Mouse (Mus musculus): ENCODE measurements around the gene Adgrb3. TPM values are rescaled to one million over a fixed set of nuclear protein-coding genes. Genes with fewer than 3 reads are reported as not detected.

Adgrb3 gene
- polyA plus RNA-seq, 1 experiment from 2014 or later, result 1.5 TPM

GRCm38 (mm10) chr1:25824626-25825025, 4.9 kb downstream of the Adgrb3 start:
- no peak for ATAC-seq (ENCODE audit: low FRiP score, low read depth)
- no peak overlapping the region for H3K9ac ChIP-seq
- H3K4me3 ChIP-seq, result no peak overlapping the region
- no peak overlapping the region for H3K27ac ChIP-seq
- H3K27me3 ChIP-seq, result peaks cover 28% of the 10 kb centered on the region
- 32% methylated on average over 4 of the region's 4 CpGs for WGBS
- H3K36me3 ChIP-seq, result no peaks in the 10 kb centered on the region
- H3K4me1 ChIP-seq, result peaks cover 7% of the 10 kb centered on the region
- H3K9me3 ChIP-seq, result no peaks in the 10 kb centered on the region
- no peak overlapping the region for H3K4me2 ChIP-seq (replicated peaks)

- H3K4me2 ChIP-seq (replicated peaks), result no peak overlapping the region
- WGBS, result 72% methylated on average over 10 of the region's 10 CpGs
- peaks cover 21% of the 10 kb centered on the region for H3K27me3 ChIP-seq
- H3K27ac ChIP-seq, result no peak overlapping the region
- ATAC-seq (ENCODE audit: low FRiP score, low read depth), result no peak
- peaks cover 7% of the 10 kb centered on the region; the same call in 1 of the 2 replicates for H3K4me1 ChIP-seq
- H3K4me3 ChIP-seq, result no peak overlapping the region
- H3K9ac ChIP-seq, result no peak overlapping the region
- no peaks in the 10 kb centered on the region for H3K9me3 ChIP-seq
- no peaks in the 10 kb centered on the region for H3K36me3 ChIP-seq
Measured at GRCm38 (mm10) chr1:25823961-25824360, 5.5 kb downstream of the Adgrb3 start.

DNA sequence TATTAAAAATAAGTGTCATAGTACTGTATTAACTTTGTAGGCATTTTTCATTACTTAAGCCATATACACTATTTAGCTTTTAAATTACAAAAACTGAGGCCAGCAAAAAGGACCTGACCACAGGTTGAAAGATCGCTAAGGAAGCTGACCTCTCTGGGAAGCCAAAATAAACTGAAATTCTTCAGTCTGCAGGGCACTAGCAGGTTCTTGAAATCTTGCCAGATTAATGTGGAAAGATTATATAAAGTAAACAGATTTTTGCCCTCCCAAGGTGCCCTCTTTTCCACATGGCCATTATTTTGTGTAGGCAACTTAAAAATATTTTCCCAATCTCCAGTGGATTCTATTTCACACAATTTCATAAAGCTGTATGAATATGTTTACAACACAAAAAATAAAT, 14.0 kb downstream of the Adgrb3 start:
- Histone ChIP-seq H3K4me2 (replicated peaks) (no peak overlapping the region), H3K27ac (no peak overlapping the region), H3K36me3 (no peaks in the 10 kb centered on the region), H3K9ac (no peak overlapping the region), H3K4me1 (no peaks in the 10 kb centered on the region), H3K9me3 (no peaks in the 10 kb centered on the region), H3K4me3 (no peak overlapping the region), H3K27me3 (no peaks in the 10 kb centered on the region)
- 55% methylated on average over 1 of the region's 1 CpGs for WGBS
- ATAC-seq (ENCODE audit: low FRiP score, low read depth), result no peak

DNA sequence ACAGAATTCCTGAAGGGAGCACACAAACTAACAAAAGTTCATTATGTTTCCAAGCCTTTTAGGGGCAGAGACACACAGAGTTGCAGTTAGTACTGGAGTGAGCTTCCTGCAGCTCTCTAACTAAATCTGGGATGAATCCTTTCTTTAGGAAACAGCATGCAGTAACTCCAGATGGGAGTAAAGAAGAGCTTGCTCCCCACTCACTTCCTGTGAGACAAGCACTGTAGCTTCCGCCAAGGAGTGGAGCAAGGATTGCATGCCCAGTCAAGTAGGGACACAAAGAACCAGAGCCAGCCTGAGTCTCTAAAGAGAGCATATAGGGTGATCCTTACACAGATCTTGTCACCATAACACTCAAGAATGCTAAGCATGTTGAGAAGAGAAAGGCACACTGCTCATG, 50.7 kb downstream of the Adgrb3 start:
- ATAC-seq (ENCODE audit: low FRiP score, low read depth), result no peak
- Histone ChIP-seq H3K4me3 (no peak overlapping the region), H3K9ac (no peak overlapping the region), H3K4me2 (replicated peaks) (no peak overlapping the region), H3K9me3 (no peaks in the 10 kb centered on the region), H3K36me3 (no peaks in the 10 kb centered on the region), H3K27ac (no peak overlapping the region), H3K4me1 (no peaks in the 10 kb centered on the region), H3K27me3 (no peaks in the 10 kb centered on the region)
- WGBS, result 82% methylated on average over 1 of the region's 1 CpGs

DNA sequence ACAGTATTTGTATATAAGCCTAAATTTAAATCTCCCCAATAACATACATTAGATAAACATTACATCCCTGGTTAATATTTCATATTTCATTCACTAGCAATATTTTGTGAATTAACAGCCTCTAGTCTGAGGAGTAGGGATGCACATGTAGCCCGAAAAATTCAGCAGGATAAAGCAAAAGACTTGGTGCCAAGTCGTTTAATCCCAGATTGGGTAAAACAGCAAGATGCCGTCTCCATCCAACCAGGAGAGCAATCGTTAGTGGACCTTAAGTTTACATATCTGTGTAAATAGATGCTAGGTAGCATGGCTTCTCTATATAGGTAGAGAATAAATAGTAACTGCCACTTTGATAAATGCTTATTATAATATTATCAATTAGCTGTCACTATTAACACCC, 52.0 kb downstream of the Adgrb3 start:
- ATAC-seq (ENCODE audit: low FRiP score, low read depth), result no peak
- no peak overlapping the region for H3K4me2 ChIP-seq (replicated peaks)
- no peak overlapping the region for H3K9ac ChIP-seq
- H3K36me3 ChIP-seq, result no peaks in the 10 kb centered on the region
- no peak overlapping the region for H3K27ac ChIP-seq
- 82% methylated on average over 4 of the region's 4 CpGs for WGBS
- no peak overlapping the region for H3K4me3 ChIP-seq
- no peaks in the 10 kb centered on the region for H3K27me3 ChIP-seq
- H3K4me1 ChIP-seq, result no peaks in the 10 kb centered on the region
- no peaks in the 10 kb centered on the region for H3K9me3 ChIP-seq

GRCm38 (mm10) chr1:25775440-25776130, 53.9 kb downstream of the Adgrb3 start:
- Histone ChIP-seq H3K27me3 (no peaks in the 10 kb centered on the region), H3K4me2 (replicated peaks) (no peak overlapping the region), H3K9me3 (no peaks in the 10 kb centered on the region), H3K36me3 (no peaks in the 10 kb centered on the region), H3K4me3 (no peak overlapping the region), H3K27ac (no peak overlapping the region), H3K9ac (no peak overlapping the region), H3K4me1 (no peaks in the 10 kb centered on the region)
- WGBS, result 84% methylated on average over 3 of the region's 3 CpGs
- ATAC-seq (ENCODE audit: low FRiP score, low read depth), result no peak

DNA sequence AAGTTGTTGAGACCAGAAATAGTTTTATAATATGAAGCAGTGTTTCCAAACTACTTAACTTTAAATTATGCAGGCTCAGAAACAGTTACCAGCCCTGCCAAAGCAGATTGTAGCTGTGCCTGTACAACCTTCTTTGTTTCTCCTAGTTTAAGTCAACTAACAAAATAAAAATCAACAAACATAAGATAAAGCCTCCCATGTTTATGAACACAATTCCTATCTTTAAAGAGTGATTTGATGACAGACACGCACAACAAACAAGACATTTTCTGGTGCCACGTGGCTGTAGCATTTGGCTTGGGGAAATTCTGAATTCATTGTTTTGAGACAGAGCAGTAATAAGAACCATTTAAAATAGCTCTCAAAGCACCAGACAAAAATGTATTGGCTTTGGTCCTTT, 60.5 kb downstream of the Adgrb3 start:
- H3K36me3 ChIP-seq, result no peaks in the 10 kb centered on the region
- H3K27me3 ChIP-seq, result no peaks in the 10 kb centered on the region
- H3K4me1 ChIP-seq, result no peaks in the 10 kb centered on the region
- no peak overlapping the region for H3K4me2 ChIP-seq (replicated peaks)
- H3K9me3 ChIP-seq, result no peaks in the 10 kb centered on the region
- no peak overlapping the region for H3K27ac ChIP-seq
- no peak overlapping the region for H3K4me3 ChIP-seq
- 76% methylated on average over 2 of the region's 2 CpGs for WGBS
- H3K9ac ChIP-seq, result no peak overlapping the region
- ATAC-seq (ENCODE audit: low FRiP score, low read depth), result no peak

DNA sequence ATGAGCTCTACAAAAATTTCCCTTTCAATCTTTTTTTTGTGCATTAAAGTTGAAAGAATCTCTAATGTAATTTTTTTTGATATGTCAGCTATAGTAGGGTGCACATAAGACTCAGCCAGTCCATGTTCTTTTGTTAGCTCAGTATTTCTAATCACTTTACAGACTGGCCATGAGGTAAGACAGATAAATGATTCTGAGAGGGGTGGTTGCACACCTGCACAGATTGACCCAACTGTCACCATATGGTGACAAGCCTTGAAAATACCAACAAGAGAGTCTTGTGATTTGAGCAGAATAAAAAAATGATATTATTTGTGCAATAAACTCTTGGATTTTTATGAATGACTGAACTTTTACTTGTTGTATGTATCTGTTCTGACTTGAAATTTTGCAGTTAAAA, 74.2 kb downstream of the Adgrb3 start:
- H3K9me3 ChIP-seq, result no peaks in the 10 kb centered on the region
- no peak overlapping the region for H3K9ac ChIP-seq
- no peak for ATAC-seq (ENCODE audit: low FRiP score, low read depth)
- H3K4me3 ChIP-seq, result no peak overlapping the region
- no peak overlapping the region for H3K27ac ChIP-seq
- H3K4me2 ChIP-seq (replicated peaks), result no peak overlapping the region
- H3K36me3 ChIP-seq, result no peaks in the 10 kb centered on the region
- H3K27me3 ChIP-seq, result no peaks in the 10 kb centered on the region
- no peaks in the 10 kb centered on the region for H3K4me1 ChIP-seq

DNA sequence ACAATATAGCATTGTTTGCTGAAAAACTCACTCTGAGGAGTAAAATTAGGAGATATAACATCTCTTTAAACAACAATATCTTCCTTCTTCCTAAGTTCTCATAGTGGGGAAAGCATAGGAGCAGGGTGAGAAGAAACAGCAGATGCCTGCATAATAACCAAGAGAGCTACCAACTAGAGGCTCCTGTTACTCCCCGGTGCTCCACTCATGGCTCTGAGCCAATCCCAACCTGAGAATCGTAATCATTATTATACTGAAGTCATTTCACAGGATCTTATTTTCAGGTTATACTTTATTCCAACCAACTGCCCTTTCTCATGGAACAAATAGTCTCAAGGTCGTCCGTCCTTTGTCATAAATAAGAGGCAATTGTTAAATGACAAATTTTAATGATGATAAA, 75.0 kb downstream of the Adgrb3 start:
- 64% methylated on average over 4 of the region's 4 CpGs for WGBS
- no peak for ATAC-seq (ENCODE audit: low FRiP score, low read depth)

DNA sequence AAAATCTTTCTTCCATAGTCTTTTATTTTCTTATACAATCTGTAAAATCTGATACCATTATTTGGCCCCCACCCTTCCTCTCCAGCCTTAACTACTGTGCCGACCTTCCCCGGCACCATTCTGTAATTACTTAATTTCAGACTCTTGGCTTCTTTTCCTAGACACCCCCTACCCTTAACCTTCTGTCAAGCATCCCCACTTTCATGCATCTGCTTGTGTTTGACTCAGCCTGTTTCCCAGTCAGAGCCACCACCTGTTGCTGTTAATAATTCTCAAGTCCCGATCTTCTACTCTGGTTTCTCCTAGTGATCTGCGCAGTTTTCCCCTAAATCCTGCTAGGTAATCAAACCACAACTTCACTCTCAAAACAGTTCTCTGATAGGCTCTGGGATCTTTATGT, 83.9 kb downstream of the Adgrb3 start:
- H3K9ac ChIP-seq, result no peak overlapping the region
- no peaks in the 10 kb centered on the region for H3K4me1 ChIP-seq
- no peaks in the 10 kb centered on the region for H3K9me3 ChIP-seq
- no peak for ATAC-seq (ENCODE audit: low FRiP score, low read depth)
- no peaks in the 10 kb centered on the region for H3K36me3 ChIP-seq
- no peaks in the 10 kb centered on the region for H3K27me3 ChIP-seq
- no peak overlapping the region for H3K27ac ChIP-seq
- H3K4me2 ChIP-seq (replicated peaks), result no peak overlapping the region
- H3K4me3 ChIP-seq, result no peak overlapping the region
- 75% methylated on average over 4 of the region's 4 CpGs for WGBS

More for the DNA sequence above, 75.0 kb downstream of the Adgrb3 start:
- Histone ChIP-seq H3K36me3 (no peaks in the 10 kb centered on the region), H3K27me3 (no peaks in the 10 kb centered on the region), H3K4me3 (no peak overlapping the region), H3K4me1 (no peaks in the 10 kb centered on the region), H3K9ac (no peak overlapping the region), H3K9me3 (no peaks in the 10 kb centered on the region), H3K4me2 (replicated peaks) (no peak overlapping the region), H3K27ac (no peak overlapping the region)

GRCm38 (mm10) chr1:25744736-25745135, 84.8 kb downstream of the Adgrb3 start:
- H3K27ac ChIP-seq, result no peak overlapping the region
- no peaks in the 10 kb centered on the region for H3K27me3 ChIP-seq
- H3K9ac ChIP-seq, result no peak overlapping the region
- 80% methylated on average over 6 of the region's 6 CpGs for WGBS
- H3K9me3 ChIP-seq, result no peaks in the 10 kb centered on the region
- H3K4me1 ChIP-seq, result no peaks in the 10 kb centered on the region
- no peak overlapping the region for H3K4me3 ChIP-seq
- no peaks in the 10 kb centered on the region for H3K36me3 ChIP-seq
- no peak overlapping the region for H3K4me2 ChIP-seq (replicated peaks)
- no peak for ATAC-seq (ENCODE audit: low FRiP score, low read depth)

GRCm38 (mm10) chr1:25729844-25730243, 99.7 kb downstream of the Adgrb3 start:
- H3K36me3 ChIP-seq, result no peaks in the 10 kb centered on the region
- no peak overlapping the region for H3K4me2 ChIP-seq (replicated peaks)
- 90% methylated on average over 5 of the region's 5 CpGs for WGBS
- no peak overlapping the region for H3K27ac ChIP-seq
- no peak for ATAC-seq (ENCODE audit: low FRiP score, low read depth)
- no peak overlapping the region for H3K9ac ChIP-seq
- no peaks in the 10 kb centered on the region for H3K9me3 ChIP-seq
- no peak overlapping the region for H3K4me3 ChIP-seq
- no peaks in the 10 kb centered on the region for H3K4me1 ChIP-seq
- H3K27me3 ChIP-seq, result no peaks in the 10 kb centered on the region

DNA sequence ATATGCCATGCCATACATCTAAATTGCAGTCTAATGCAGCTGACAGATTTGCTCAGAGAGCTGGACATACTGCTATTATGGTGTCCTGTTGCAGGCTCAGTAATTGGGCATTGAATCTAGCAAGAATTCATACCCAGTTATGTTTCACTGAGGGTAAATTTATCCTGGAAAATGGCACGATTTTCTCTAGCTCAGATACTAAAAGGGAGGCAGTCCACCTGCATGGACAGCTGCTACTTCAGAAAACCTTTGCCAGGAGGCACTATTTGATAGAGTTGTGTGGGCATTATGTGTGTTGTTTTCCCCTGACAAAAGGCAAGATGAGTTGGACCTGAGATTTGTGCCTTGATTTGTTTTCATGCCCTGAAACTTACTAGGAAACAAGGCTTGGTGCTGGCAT, 118.0 kb downstream of the Adgrb3 start:
- Histone ChIP-seq H3K27ac (no peak overlapping the region), H3K4me3 (no peak overlapping the region), H3K4me1 (no peaks in the 10 kb centered on the region), H3K9ac (no peak overlapping the region), H3K9me3 (no peaks in the 10 kb centered on the region), H3K27me3 (no peaks in the 10 kb centered on the region), H3K36me3 (no peaks in the 10 kb centered on the region), H3K4me2 (replicated peaks) (no peak overlapping the region)
- ATAC-seq (ENCODE audit: low FRiP score, low read depth), result no peak
- 42% methylated on average over 1 of the region's 1 CpGs for WGBS
